Mouse (Mus musculus) heart, adult 9 months (tissue): Measurements from ENCODE around the gene C2.

Experiments used
- DNase-seq, 2 experiments: peaks; one replicate each; pipeline ENCODE4 v3.0.0; 2022; ENCODE audit warnings: low spot score in 2 of 2

Gene C2

DNA sequence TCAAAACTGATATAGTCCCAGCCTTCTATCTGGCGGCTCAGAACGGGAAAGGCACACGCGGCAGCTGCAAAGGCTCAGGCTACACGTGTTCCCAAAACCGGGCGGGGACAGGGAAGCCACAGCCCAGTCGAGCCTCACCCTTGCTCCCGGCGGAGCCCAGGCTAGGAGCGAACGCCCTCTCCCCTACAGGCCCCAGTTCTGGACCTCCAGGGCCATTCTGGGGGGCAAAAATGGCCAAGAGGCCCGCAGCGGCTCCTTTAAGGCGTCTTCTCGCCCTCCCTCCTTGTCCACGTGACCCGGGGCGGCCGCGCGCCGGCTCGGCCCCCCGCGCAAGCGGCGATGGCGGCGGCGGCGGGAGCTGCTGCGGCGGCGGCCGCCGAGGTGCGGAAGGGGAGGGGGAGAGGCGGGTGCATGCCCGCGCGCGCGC, at the start of gene C2, which contains the start of gene Ehmt2:
Gene C2 (minus strand): TSS at position 106 of the 427 bp plus-strand sequence.
Gene Ehmt2 (plus strand): TSS at position 310 of the 427 bp plus-strand sequence.
- DNase-seq: peak; percentile 85 to 86

DNA sequence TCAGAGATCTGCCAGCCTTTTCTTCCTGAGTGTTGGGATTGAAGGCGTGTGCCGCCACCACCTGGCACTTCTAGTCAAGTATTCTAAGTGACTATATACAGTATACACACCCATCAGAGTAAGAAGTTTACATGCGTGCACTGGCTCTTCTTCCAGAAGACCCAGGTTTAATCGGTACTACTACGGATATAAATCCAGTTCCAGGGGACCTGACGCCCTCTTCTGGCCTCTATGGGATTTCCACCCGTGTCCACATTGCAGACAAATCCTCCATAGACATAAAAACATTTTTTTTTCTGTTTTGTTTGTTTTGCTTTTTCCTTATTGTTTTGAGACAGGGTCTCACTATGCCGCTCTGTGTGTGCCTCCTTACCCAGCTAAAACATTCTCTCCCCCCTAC, 49.5 kb upstream of the C2 start:
- DNase-seq: no peak

DNA sequence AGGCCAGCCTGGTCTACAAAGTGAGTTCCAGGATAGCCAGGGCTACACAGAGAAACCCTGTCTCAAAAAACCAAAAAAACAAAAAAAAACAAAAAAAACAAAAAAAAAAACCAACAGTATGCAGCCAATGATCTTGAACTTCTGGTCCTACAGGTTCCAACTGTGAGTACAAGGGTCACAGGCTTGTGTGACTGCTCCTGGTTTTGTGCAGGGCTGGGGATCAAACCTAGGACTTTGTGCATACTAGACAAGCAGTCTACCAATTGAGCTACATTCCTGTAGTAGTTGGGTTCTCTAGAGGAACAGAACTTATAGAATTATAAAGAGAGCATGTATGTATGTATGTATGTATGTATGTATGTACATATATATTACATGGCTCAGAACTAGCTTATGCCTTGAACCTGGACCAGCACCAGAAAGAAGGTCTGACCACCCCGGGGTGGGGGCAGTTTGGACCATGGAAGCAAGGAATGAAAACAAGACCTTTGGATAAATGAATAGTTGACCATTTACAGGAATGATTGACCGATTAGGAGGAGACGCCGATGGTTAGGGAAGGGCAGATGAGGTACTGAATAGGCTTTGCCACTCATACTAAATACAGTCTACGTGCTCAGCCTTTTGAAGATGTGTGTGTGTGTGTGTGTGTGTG, 48.5 kb upstream of the C2 start:
- no peak for DNase-seq

DNA sequence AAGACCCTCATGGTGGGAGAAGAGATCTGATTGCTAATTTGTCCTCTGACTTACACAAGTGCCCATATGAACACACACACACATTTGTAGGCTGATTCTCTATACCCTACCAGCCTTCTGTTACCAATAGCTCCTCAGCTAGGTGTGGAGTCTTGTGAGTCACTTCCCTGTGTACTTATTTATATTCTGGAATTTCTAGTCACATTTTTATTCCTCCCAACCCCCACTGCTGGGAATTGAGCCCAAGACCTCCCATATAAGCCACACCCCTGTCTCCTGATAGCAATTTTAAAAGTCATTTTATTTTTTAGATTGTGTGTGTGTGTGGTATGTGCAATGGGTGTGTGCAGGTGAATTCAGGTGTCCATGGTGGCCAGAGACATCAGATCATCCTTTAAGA, 46.3 kb upstream of the C2 start:
- DNase-seq: no peak

DNA sequence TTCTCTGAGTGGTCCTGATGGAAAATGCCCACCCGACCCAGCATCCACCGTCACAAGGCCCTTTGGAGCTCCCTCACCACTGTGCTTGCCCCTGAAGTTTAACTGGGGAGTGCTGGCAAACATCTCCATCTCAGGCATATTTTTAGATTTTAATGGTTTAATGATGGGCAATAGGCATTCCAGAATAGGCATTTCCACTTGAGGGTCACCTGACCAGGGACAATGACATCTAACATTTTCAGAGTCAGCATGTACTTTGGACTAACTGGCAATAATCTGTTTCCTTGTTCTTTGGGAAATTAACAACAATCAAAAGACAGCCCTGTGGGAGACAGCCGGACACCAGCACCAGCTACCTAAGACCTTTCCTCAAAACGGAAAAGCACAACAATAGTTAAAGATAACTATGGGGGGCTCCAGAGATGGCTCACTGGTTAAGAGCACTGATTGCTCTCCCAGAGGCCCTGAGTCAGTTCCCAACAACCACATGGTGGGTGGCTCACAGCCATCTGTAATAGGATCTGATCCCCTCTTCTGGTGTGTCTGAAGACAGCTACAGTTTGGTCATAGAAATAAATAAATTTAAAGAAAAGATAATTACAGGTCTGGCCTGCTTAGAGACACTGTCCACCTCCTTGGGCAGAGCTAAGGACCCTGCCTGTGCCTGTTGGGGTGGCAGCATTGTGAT, 45.2 kb upstream of the C2 start:
- DNase-seq: no peak

DNA sequence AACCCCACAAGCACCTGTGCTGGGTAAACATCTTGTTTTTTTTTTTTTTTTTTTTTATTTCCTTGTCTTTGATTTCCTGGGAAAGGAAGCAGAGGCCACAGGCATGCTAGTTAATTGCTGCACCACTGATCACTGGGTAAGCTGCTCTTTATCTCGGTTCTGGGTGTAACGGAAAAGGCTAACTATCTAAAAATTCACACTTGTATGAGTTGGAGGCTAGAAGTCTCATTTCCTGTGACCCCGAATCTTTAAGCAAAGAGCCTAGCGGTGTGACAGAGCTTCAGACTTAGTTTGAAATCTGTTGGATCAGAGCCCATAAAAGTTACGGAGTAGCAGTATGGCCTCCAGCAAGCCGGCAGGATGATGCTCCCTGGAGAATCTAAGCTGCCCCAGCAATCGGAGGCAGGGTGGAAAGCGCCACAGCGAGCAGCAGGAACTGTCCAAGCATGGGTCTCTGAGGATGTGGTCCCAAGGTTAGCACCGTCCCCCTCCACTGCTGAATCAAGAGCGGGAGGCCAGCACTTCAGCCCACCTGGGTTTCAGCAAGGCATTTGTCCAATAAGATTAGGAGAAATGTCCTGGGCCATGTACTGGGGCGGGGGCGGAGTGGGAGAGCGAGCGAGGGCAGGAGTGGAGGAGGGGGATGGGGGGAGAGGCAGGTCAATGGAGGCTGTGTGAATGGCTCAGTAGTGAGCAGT, 43.4 kb upstream of the C2 start:
- DNase-seq: peak; percentile 47 to 48

- no peak for DNase-seq
Observed at GRCm38 (mm10) chr17:34937960-34938505, 40.0 kb upstream of the C2 start.

GRCm38 (mm10) chr17:34934830-34935229, 36.8 kb upstream of the C2 start:
- DNase-seq: peak; percentile 35 to 60

DNA sequence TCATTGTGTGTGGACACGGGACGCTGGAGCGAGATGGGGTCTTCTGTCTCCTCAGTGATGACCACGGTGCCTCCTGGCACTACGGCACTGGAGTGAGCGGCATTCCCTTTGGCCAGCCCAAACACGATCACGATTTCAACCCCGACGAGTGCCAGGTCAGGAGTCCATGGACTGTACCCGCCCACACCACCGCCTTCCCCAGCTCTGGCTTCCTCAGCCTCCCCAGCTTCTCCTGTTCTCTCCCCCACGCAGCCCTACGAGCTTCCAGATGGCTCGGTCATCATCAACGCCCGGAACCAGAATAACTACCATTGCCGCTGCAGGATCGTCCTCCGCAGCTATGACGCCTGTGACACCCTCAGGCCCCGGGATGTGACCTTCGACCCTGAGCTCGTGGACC, 36.0 kb upstream of the C2 start:
- no peak for DNase-seq

- DNase-seq: no peak
Observed at GRCm38 (mm10) chr17:34932287-34932686, 34.2 kb upstream of the C2 start.

- no peak for DNase-seq
Observed at GRCm38 (mm10) chr17:34931735-34932098, 33.7 kb upstream of the C2 start.

- peak; percentile 99 for DNase-seq
Observed at GRCm38 (mm10) chr17:34931061-34931734, 33.1 kb upstream of the C2 start, which contains the start of gene Neu1. Gene Neu1, plus strand, starts transcription at chr17:34931253.

DNA sequence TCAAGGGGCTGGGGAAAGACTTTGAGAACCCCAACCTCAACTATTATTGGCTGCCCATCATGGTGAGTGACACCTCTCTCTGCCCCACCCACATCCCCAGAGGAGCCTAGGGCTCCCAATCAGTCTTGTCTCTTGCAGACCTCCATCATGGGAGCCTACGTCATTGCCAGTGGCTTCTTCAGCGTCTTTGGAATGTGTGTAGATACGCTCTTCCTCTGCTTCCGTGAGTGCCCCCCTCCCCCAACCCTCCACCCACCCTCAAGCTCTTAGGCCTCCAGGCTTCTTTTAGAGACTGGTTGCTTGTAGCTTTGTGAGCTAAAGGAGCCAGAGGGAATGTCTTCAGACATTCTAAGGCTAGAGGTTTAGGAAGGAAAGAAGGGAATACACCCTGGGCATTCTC, 30.8 kb upstream of the C2 start:
- no peak for DNase-seq

DNA sequence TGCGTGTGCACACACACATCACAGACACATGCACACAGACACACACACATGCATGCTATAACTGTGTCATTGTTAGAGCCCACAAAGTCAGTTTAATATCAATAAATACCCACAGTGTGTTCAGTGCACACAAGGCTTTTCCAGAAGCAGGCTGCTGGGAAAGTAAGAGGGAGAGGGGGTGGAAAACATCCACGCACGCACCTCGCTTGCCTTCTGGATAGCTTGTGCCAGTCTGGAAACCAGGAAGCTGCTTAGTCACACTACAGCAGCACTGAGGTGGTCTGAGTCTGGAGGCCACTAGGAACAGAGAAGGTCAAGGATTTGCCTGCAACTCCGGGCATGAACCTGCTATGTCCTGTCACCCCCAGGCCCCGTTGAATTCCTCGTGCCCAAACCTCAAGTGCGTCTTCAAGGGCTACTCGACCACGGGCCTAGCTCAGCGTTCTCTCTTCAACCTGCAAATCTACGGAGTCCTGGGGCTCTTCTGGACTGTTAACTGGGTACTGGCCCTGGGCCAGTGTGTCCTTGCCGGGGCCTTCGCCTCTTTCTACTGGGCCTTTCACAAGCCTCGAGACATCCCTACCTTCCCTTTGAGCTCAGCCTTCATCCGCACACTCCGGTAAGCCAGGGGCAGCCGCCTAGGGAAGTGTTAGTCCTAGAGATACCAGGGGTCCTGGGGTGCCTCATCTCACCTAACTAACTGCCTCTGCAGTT, 29.4 kb upstream of the C2 start:
- no peak for DNase-seq

GRCm38 (mm10) chr17:34924258-34924657, 26.2 kb upstream of the C2 start:
- DNase-seq: no peak

DNA sequence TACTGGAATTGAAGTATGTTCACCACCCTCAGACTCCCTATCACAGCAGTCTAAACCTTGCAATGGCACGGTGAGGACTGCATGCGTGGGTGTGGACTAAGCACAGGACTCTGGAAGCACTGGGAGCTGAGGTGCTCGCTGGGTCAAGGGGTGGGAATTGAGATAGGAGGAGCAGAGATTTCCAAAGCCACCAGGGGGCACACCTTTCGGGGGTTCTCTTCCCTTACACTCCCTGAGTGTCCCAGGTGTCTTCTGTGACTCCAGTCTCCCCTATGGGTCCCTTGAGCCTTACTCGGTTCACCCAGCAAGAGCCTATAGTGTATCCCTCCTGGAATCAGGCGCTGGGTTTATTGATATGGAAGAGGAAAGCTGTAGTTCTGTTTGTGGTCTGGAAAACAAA, 24.9 kb upstream of the C2 start:
- no peak for DNase-seq

GRCm38 (mm10) chr17:34917188-34917587, 19.1 kb upstream of the C2 start:
- DNase-seq: no peak

GRCm38 (mm10) chr17:34916316-34916715, 18.3 kb upstream of the C2 start:
- no peak for DNase-seq

DNA sequence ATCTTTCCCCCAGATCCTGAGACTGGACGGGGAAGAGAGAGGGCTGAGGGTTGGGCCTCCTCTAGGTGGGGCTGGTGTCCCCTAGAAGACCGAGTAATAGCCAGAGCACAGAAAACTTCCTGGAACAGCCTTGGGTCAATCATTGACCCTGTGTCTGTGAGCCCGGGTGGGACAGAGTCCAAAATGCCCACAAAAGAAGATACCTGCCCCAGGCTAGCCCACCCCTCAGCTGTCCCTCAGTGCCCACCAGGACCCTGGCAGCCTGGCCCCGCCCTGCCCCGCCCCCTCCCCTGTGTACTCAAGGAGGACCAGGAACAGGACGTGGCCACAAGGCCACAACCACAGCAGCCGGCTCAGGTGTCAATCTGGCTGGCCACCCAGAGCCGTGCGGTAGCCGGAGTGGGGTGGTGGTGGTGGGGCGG, 17.4 kb upstream of the C2 start:
- no peak for DNase-seq

GRCm38 (mm10) chr17:34913930-34914665, 16.0 kb upstream of the C2 start, which contains the start of gene Slc44a4:
Gene Slc44a4, plus strand, starts transcription at chr17:34914466.
- DNase-seq: no peak
